Mouse (Mus musculus): ENCODE results near the gene A730009L09Rik. TPM values are rescaled to one million over a fixed set of nuclear protein-coding genes. Genes with fewer than 3 reads are reported as not detected.

The A730009L09Rik gene
- total RNA-seq, 2 experiments from 2014 or later, result not detected

- no peak for ATAC-seq (replicated peaks; ENCODE audit: poor library complexity, severe bottlenecking)
Observed at GRCm38 (mm10) chr16:84558113-84558917, 43.4 kb downstream of the A730009L09Rik start.

GRCm38 (mm10) chr16:84559569-84560278, 44.8 kb downstream of the A730009L09Rik start:
- ATAC-seq (replicated peaks; ENCODE audit: poor library complexity, severe bottlenecking), result peak; percentile 55

- ATAC-seq (replicated peaks; ENCODE audit: poor library complexity, severe bottlenecking), result no peak
Observed at GRCm38 (mm10) chr16:84560279-84560602, 45.3 kb downstream of the A730009L09Rik start.

Other genes with a start within 250 kb of the A730009L09Rik start
- gene Mrpl39, start 220.6 kb downstream of the A730009L09Rik start, total RNA-seq (2014; fragmentation: Nextera tagmentation), result 19.1 and 30.1 TPM in 2 replicates
- 56.0 and 63.8 TPM in 2 replicates for gene Mrpl39, start 220.6 kb downstream of the A730009L09Rik start, total RNA-seq (2017)